Mouse (Mus musculus): ENCODE measurements around the gene Sp3.
A peak's percentile ranks its signal among the peaks of the same experiment; 100 is the strongest.
"Not testable (repeated sequence)": the region's sequence is repeated elsewhere in the genome, so short reads cannot be mapped to it uniquely, and the experiment has no call there.

Sp3 gene

DNA sequence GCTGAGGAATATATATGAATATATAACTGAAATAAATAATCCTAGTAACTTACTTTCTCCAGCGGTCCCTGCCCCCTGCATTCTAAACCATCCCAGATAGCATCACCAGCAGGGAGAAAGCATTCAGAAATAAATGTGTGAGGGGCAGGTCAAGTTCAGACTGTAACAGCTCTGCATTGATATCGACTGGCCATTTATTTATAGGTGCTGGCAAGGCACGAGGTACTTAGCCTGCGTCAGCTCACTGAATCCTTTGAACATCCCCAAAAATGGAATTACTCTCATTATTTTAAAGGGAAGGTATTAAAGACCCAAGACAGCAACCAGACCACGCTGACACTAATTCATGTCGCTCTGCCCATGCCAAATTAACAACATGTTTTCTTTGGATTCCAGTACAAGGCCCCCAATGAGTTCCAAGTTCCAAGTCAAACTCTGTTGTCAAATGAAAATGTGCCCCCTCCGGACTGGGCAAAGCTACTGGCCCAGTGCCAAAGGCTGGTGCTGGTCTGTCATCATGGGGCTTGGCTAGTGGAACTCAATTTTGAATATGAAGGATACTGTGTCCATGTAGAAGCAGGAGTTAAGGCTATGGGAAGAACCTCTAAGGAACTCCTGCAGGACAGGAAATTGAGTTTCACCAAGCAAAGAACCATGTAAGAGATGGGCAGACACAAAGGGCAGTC, 64.9 kb downstream of the Sp3 start:
- DNase-seq: no peak

DNA sequence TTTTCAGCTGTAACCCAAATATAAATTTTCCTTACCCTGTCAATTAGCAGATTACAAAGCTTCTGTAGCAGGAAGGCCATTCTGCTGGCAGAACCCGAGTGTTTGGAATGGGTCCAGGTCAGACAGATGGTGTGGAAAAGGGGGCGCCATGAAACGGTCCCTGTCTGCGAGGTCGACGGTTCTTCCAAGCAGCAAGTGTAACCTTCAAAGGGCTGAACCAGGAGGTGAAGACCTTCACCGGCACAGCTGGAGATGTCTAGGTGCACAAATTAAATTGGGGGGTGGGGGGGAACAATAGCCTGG, 66.8 kb downstream of the Sp3 start:
- no peak for DNase-seq

DNA sequence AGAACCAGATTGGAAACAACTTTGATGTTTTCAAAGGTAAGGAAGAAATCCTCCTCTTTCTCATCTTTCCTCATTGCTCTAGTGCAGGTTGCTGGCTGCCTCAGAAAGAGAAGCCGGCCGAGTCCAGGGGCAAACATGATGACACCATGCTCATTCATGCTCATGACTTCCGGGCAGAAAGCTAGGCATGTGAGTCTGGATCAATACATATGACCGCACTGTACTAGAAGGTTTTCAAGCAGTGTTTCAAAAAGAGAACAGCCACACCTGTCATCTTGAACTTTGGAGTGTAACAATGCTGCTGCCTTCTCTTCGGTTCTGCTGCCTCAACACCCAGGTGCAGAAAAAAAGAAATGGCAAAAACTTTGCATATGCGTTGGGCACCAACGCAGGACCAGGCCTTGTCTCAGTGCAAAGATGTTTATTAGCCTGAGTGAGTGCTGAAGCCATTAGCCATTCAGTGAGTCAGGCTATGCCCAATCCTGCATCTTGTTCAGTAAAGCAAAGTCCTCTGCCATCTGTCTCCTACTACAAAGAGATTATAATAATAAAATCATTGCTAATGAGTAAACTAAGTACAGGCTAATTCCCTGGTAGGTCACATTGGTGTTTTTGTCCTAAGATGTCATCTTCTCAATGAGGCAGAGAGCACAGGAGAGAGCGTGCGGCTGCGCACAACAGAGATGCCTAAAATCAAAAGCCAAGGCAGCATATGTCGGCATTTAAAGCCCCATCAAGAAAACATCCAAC, 67.4 kb downstream of the Sp3 start:
- no peak for DNase-seq

GRCm38 (mm10) chr2:72911527-72911926, 68.7 kb downstream of the Sp3 start:
- DNase-seq: peak; percentile 5

DNA sequence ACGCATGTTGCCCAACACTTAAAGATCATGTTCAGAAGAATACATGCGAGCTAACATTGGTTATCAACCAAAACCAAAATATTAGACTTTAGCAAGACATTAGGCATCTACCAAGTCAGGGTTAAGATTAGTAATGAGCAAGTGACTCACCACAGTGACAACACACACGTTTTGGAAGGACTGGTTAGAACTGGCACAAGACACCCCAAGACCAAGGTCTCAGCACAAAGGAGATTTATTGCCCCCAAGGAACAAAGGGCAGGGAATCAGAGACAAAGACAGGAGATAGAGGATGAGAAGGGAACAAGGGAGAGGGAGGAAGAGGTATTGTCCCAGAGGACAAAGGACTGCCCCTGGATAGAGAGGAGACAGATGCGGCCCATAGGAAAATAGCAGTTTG, 71.2 kb downstream of the Sp3 start:
- DNase-seq: no peak

- DNase-seq: no peak
Observed at GRCm38 (mm10) chr2:72908191-72908910, 71.9 kb downstream of the Sp3 start.

DNA sequence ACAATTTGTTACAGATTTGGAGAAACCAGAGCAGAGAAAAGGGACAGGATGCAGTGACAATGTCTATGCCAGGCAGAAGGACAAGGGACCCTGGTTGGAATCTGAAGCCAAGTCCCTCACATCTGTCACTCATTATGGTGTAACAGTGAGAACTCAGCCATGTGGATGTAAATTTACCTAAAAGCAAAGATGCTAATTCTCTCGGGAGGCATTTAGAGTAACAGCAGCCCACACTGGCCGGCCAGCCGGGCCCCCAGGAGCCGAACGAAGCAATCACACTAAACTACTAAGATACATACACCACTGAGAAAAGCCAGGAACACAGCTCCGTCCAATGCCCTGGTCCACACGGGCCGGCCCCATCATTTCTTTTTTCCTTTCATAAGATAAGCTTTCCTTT, 73.5 kb downstream of the Sp3 start:
- no peak for DNase-seq

GRCm38 (mm10) chr2:72902816-72903680, 77.2 kb downstream of the Sp3 start:
- not testable (repeated sequence) for DNase-seq

DNA sequence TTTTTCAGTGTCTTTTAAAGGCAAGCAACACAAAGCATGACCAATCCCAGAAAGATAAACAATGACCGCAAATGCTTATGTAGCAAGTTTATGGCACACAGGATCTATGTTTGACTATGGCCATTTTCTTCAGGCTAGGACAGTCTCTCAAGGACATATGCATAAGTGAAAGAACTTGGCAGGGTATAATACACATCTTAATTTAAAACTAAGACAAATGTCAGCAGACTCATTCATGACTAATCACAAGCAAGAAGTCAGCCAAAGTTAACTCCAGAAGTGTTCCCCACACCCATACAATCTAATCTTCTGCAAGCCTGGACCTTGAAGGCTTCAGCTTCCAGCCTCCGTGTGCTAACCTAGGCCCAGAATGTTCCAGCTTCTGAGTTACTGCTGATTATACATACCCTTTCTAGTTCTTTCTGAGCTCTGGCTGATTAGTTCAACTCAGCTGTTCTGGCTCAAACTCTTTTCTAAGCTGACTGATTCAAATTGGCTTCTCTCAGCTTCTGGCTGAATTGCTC, 81.4 kb downstream of the Sp3 start:
- DNase-seq: no peak

DNA sequence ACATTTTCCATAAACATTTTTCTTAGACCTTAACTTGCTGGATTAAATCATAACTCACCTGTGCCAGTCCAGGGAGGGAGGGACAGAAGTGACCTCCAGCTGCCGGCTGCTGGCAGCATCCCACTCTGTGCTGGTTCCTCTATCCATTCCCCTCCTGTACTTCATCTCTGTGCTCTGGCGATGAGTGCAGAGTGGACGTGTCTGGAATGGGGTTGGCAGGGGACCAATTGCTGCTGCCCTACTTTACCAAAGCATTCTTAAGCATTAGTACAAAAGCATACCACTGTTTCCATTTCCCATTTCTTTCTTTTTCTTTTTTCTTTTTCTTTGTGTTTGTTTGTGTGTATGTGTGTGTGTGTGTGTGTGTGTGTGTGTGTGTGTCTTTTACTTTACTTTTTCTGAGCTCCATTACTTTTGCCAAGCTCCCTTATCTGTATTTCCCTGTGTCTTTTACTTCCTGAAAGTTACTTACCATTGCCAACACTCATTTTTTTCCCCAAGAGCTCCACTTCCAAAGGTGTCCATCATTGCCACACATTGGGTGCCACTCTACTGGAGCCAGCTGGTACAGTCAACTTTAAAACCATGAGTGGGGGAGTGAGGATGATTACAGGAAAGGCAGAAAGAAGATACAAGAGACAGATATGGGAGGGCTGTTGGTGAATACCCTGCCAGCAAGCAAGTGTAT, 82.0 kb downstream of the Sp3 start:
- DNase-seq: peak; percentile 32

DNA sequence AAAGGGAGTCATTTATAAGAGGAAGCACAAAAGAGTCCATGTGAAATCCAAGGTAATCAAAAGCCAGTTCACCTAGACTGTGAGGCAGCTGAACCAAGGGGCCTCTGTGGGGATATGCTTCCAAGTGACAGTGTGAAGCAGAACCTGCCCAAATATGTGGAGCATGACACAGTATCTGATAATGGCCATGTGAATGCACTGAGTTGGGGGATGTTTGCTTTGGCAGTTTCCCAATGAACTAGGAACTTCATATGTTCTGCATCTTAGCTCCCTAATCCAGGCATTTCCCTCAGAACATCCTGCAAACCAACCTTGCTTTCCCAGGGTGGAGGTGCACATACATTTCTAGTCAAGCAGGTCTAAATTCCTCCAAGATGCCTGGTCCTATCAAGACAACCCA, 90.4 kb downstream of the Sp3 start:
- no peak for DNase-seq

All from lung, postnatal 36 days (tissue).